Mouse (Mus musculus) cerebellum, postnatal 14 days (tissue): ENCODE measurements at regions not wholly inside any gene's neighbourhood (a gene's known extent, or its start where the extent isn't known, plus 50 kb on each side); places are given as distances from the start of the nearest gene placed in this dataset.

Source experiments
- DNase-seq, 2 experiments: peaks; one replicate each; pipeline ENCODE4 v3.0.0; 2021; ENCODE audit warnings: mixed read lengths in 2 of 2

- DNase-seq = no peak
Measured at GRCm38 (mm10) chr14:24833211-24833610, 346.3 kb downstream of the Rps24 start.

GRCm38 (mm10) chr14:24838219-24838618 lies 351.3 kb downstream of the Rps24 start:
- no peak for DNase-seq

- no peak for DNase-seq
Measured at GRCm38 (mm10) chr14:24839056-24839455, 352.1 kb downstream of the Rps24 start.

- peak; percentile 71 to 75 for DNase-seq
Measured at GRCm38 (mm10) chr14:24841715-24842496, 355.0 kb downstream of the Rps24 start.

- no peak for DNase-seq
Measured at GRCm38 (mm10) chr14:24843626-24844025, 356.7 kb downstream of the Rps24 start.

- no peak for DNase-seq
Measured at GRCm38 (mm10) chr14:24850491-24850890, 363.6 kb downstream of the Rps24 start.

GRCm38 (mm10) chr14:24854459-24854858 lies 367.5 kb downstream of the Rps24 start:
- no peak for DNase-seq

- DNase-seq = no peak
Measured at GRCm38 (mm10) chr14:24862171-24862570, 375.2 kb downstream of the Rps24 start.

- no peak for DNase-seq
Measured at GRCm38 (mm10) chr14:24862661-24863060, 375.7 kb downstream of the Rps24 start.

- no peak for DNase-seq
Measured at GRCm38 (mm10) chr14:24863116-24863515, 376.2 kb downstream of the Rps24 start.

- DNase-seq = peak; percentile 50 to 51
Measured at GRCm38 (mm10) chr14:24865579-24866230, 378.8 kb downstream of the Rps24 start.

GRCm38 (mm10) chr14:24867816-24868215 lies 380.9 kb downstream of the Rps24 start:
- no peak for DNase-seq

GRCm38 (mm10) chr14:24868756-24869155 lies 381.8 kb downstream of the Rps24 start:
- no peak for DNase-seq

- DNase-seq = no peak
Measured at GRCm38 (mm10) chr14:24870246-24870645, 383.3 kb downstream of the Rps24 start.

GRCm38 (mm10) chr14:24871392-24871998 lies 384.6 kb downstream of the Rps24 start:
- peak; percentile 84 to 85 for DNase-seq

- no peak for DNase-seq
Measured at GRCm38 (mm10) chr14:24872931-24873330, 386.0 kb downstream of the Rps24 start.

- DNase-seq = no peak
Measured at GRCm38 (mm10) chr14:24873406-24873805, 386.5 kb downstream of the Rps24 start.

- DNase-seq = no peak
Measured at GRCm38 (mm10) chr14:24874426-24875155, 387.7 kb downstream of the Rps24 start.

- peak; percentile 40 to 54 for DNase-seq
Measured at GRCm38 (mm10) chr14:24875156-24875545, 388.2 kb downstream of the Rps24 start.

- DNase-seq = peak in 1 of 2 experiments; percentile 35
Measured at GRCm38 (mm10) chr14:24875934-24876333, 389.0 kb downstream of the Rps24 start.

- DNase-seq = peak in 1 of 2 experiments; percentile 27
Measured at GRCm38 (mm10) chr14:24876508-24876907, 389.6 kb downstream of the Rps24 start.

GRCm38 (mm10) chr14:24877853-24878252 lies 390.9 kb downstream of the Rps24 start:
- no peak for DNase-seq

GRCm38 (mm10) chr14:24886164-24886563 lies 399.2 kb downstream of the Rps24 start:
- no peak for DNase-seq
